Mouse (Mus musculus) heart, postnatal 0 days (tissue): ENCODE data around the gene Wdr19. TPM values are rescaled to one million over a fixed set of nuclear protein-coding genes. Genes with fewer than 3 reads are reported as not detected.
"Not testable (repeated sequence)": the region's sequence is repeated elsewhere in the genome, so short reads cannot be mapped to it uniquely, and the experiment has no call there.

Experiments used
- ATAC-seq: fragments of 200-750 bp; cut with Nextera tagmentation; 2 replicates; pipeline ENCODE4 v1.8.0; 2017; ENCODE audit warnings: low read depth, moderate number of reproducible peaks, moderate library complexity; ENCODE audit not compliant: insufficient read depth
- DNase-seq: peaks from one replicate; pipeline ENCODE4 v3.0.0-alpha.2; 2016; ENCODE audit warnings: low spot score
- H3K27ac ChIP-seq: fragments of 300-500 bp; sonication (generic); 2 replicates; pipeline ENCODE4 v1.5.1; 2014; ENCODE audit warnings: low read depth, mild to moderate bottlenecking
- H3K27me3 ChIP-seq: fragments of 300-500 bp; sonication (generic); 2 replicates; pipeline ENCODE4 v1.6.1; 2014; ENCODE audit warnings: low read length, mixed read lengths; ENCODE audit not compliant: control insufficient read depth, insufficient read depth
- H3K36me3 ChIP-seq: fragments of 300-500 bp; sonication (generic); replicated peaks from 2 replicates; pipeline ENCODE4 v1.6.1; 2014; ENCODE audit warnings: low read length, mixed read lengths; ENCODE audit not compliant: control insufficient read depth, insufficient read depth
- H3K4me1 ChIP-seq: fragments of 300-500 bp; sonication (generic); 2 replicates; pipeline ENCODE4 v1.6.1; 2014; ENCODE audit warnings: antibody characterized with exemption; ENCODE audit not compliant: control insufficient read depth, insufficient read depth
- H3K4me2 ChIP-seq: fragments of 300-500 bp; sonication (generic); 2 replicates; pipeline ENCODE4 v1.6.1; 2014; ENCODE audit warnings: low read depth, mild to moderate bottlenecking, low read length, moderate library complexity
- H3K4me3 ChIP-seq: fragments of 300-500 bp; sonication (generic); 2 replicates; pipeline ENCODE4 v1.5.1; 2014; ENCODE audit warnings: low read depth, low read length
- H3K9ac ChIP-seq: fragments of 300-500 bp; sonication (generic); replicated peaks from 2 replicates; pipeline ENCODE4 v1.6.1; 2014; ENCODE audit warnings: low read depth, low read length, mixed read lengths
- H3K9me3 ChIP-seq: fragments of 300-500 bp; sonication (generic); replicated peaks from 2 replicates; pipeline ENCODE4 v1.6.1; 2016; ENCODE audit warnings: low read length; ENCODE audit not compliant: control insufficient read depth
- CTCF ChIP-seq: IDR thresholded peaks from 2 replicates; pipeline ENCODE4 v1.5.1; 2016; ENCODE audit warnings: antibody characterized with exemption, control low read depth, low read depth
- EP300 ChIP-seq: IDR thresholded peaks from 2 replicates; pipeline ENCODE4 v1.6.1; 2016; ENCODE audit warnings: antibody characterized with exemption, low read depth
- WGBS: fragments of 180-500 bp; shearing (Covaris S2); extraction: QIAGEN DNeasy Blood & Tissue Kit; methylation state at CpG from one replicate; pipeline ENCODE4 v1.1.7; 2014; 5-methylcytosine and 5-hydroxymethylcytosine counted together
- polyA plus RNA-seq: library from polyadenylated mRNA; unstranded; fragments of >200 nt; fragmentation: Nextera tagmentation; extraction: Ambion mirVana; gene quantifications from 2 replicates; pipeline ENCODE4 v1.2.1, GENCODE M21; 2015
- total RNA-seq: library from RNA; depleted of rRNA; stranded (reverse); fragments of >200 nt; gene quantifications from 2 replicates; pipeline ENCODE4 v1.2.3, GENCODE M21; 2014; ENCODE audit warnings: low replicate concordance

Wdr19 gene
- total and polyA plus RNA-seq, 2 experiments from 2014 or later = 2.3 to 3.9 TPM

DNA sequence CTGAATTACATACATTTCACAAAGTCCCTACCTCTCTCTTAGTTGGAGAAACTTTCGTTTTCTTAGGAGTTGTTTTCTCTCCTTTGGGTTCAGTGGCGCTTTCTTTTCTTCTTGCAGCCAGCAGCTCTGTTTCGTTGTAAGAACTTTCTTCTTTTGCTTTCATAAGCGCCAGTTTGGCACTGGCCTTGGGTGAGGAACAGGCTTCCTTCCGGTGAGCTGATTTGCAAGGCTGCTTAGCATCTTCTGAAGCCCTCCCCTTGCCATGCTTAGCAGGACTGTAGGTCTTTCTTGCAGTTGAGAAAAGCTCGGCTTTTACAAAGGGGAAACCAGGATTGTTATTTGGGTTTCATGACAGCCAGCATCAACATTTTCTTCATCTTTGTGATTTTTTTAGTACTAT is 94.1 kb downstream of the Wdr19 start:
- no peaks in the 10 kb centered on the region for H3K4me1 ChIP-seq
- H3K4me3 ChIP-seq = no peak overlapping the region
- no peaks in the 10 kb centered on the region for H3K9me3 ChIP-seq
- H3K27ac ChIP-seq = no peak overlapping the region
- no peak for DNase-seq
- TF ChIP-seq CTCF (no peak), EP300 (no peak)
- no peak overlapping the region for H3K4me2 ChIP-seq
- peaks cover 61% of the 10 kb centered on the region for H3K36me3 ChIP-seq
- no peak for ATAC-seq
- no peak overlapping the region for H3K9ac ChIP-seq
- 83% methylated on average over 6 of the region's 6 CpGs for WGBS
- no peaks in the 10 kb centered on the region for H3K27me3 ChIP-seq

DNA sequence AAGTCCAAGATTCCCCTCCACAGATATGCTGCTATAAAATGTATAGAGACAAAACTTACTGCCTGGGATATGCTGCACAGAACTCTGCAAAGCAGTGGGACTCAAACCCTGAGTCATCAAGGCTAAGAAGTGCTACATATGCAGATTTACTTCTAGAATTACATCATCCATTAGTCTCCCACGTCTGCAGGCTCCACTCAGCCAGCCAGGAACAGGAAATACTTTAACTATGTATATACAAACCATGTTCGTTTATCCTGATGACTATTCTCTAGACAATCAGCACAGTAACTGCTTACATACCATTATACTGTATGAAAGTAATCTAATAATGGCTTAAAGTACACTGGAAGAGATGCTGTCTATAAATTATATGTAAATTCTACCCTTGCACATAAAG is 94.8 kb downstream of the Wdr19 start:
- Histone ChIP-seq H3K9me3 (no peaks in the 10 kb centered on the region), H3K27me3 (no peaks in the 10 kb centered on the region), H3K4me1 (no peaks in the 10 kb centered on the region), H3K36me3 (peaks cover 56% of the 10 kb centered on the region), H3K4me2 (no peak overlapping the region), H3K9ac (no peak overlapping the region), H3K27ac (no peak overlapping the region), H3K4me3 (no peak overlapping the region)
- TF ChIP-seq CTCF (no peak), EP300 (no peak)
- ATAC-seq (no peak), DNase-seq (no peak)
- 34% methylated on average over 2 of the region's 2 CpGs for whole genome bisulfite sequencing

- peaks cover 60% of the 10 kb centered on the region for H3K36me3 ChIP-seq
- no peak for ATAC-seq
- H3K27me3 ChIP-seq = no peaks in the 10 kb centered on the region
- no peak overlapping the region for H3K4me3 ChIP-seq
- no peak overlapping the region for H3K9ac ChIP-seq
- H3K27ac ChIP-seq = no peak overlapping the region
- no peak for DNase-seq
- no peaks in the 10 kb centered on the region for H3K4me1 ChIP-seq
- TF ChIP-seq CTCF (no peak), EP300 (no peak)
- no peaks in the 10 kb centered on the region for H3K9me3 ChIP-seq
- WGBS = 58% methylated on average over 7 of the region's 7 CpGs
- H3K4me2 ChIP-seq = no peak overlapping the region
Observed at GRCm38 (mm10) chr5:65298167-65298950, 98.9 kb downstream of the Wdr19 start.

DNA sequence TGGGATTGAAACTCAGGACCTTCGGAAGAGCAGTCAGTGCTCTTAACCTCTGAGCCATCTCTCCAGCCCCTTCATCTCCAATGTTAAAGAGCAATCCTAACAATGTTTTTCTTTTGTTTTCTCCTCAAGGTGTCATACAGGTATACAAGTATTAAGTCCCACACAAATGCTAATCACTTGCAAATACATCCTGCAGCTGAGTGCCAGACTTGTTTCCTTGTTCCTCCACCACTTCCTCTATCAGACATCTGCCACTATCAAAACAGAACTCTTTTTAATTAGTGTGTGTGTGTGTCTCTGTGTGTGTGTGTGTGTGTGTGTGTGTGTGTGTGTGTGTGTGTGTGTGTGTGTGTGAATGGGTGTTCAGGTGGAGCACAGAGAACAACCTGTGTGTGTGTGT is 100.1 kb downstream of the Wdr19 start:
- H3K9ac ChIP-seq, H3K9me3 ChIP-seq, DNase-seq, H3K27me3 ChIP-seq, ATAC-seq, H3K4me3 ChIP-seq, H3K4me2 ChIP-seq, H3K27ac ChIP-seq, H3K4me1 ChIP-seq: not testable (repeated sequence)
- peaks cover 56% of the 10 kb centered on the region for H3K36me3 ChIP-seq
- 92% methylated on average over 1 of the region's 1 CpGs for WGBS

DNA sequence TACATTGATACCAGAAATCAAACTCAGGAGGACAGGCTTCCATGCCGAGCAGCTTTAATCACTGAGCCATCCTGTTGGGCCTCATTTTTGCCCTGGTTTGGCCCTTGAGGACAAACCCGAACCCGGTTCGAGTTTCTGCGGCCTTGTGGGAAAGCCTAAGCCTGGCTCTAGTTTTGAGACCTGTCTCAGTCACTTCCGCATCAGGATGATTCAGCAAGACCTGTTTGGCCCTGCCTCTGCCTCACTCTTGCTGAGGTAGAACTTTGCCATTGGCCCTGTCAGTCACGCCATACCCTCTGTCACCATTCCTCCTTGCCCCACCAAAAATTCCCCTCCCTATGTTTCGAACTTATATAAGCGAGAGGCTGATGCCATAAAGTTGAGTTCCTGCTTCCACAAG is 100.6 kb downstream of the Wdr19 start:
- no peak for TF ChIP-seq EP300
- ATAC-seq = no peak
- H3K4me2 ChIP-seq = no peak overlapping the region
- H3K27me3 ChIP-seq = no peaks in the 10 kb centered on the region
- H3K4me3 ChIP-seq = no peak overlapping the region
- DNase-seq = no peak
- H3K27ac ChIP-seq = no peak overlapping the region
- H3K9me3 ChIP-seq = no peaks in the 10 kb centered on the region
- peaks cover 56% of the 10 kb centered on the region for H3K36me3 ChIP-seq
- H3K9ac ChIP-seq = no peak overlapping the region
- no peaks in the 10 kb centered on the region for H3K4me1 ChIP-seq
- WGBS = 89% methylated on average over 9 of the region's 9 CpGs

GRCm38 (mm10) chr5:65305516-65305915 is 106.0 kb downstream of the Wdr19 start:
- Histone ChIP-seq H3K9ac (no peak overlapping the region), H3K4me1 (no peaks in the 10 kb centered on the region), H3K27me3 (no peaks in the 10 kb centered on the region), H3K36me3 (peaks cover 57% of the 10 kb centered on the region), H3K4me3 (no peak overlapping the region), H3K9me3 (no peaks in the 10 kb centered on the region), H3K4me2 (no peak overlapping the region), H3K27ac (no peak overlapping the region)
- ATAC-seq (no peak), DNase-seq (no peak)
- TF ChIP-seq CTCF = no peak
- TF ChIP-seq EP300 = no peak
- 74% methylated on average over 9 of the region's 9 CpGs for WGBS
